Comparison of ENCODE assay signal across 1 mouse cellular context in genomic region chr19:41425927-41426772, GRCm38 (mm10). TPM values are rescaled to one million over a fixed set of nuclear protein-coding genes. Genes with fewer than 3 reads are reported as not detected.
"Had no signal": no experiment of that assay in that cellular context is flagged by ENCODE, and none has a peak within 500 bp of the region (broad histone marks: within the 10 kb centered on the region; RNA-seq: fewer than 3 reads in every experiment).

No protein-coding gene starts in this region.

RNA-seq across cellular contexts. Expression of gene Pik3ap1, which starts 41.2 kb away (rescaled TPM):
- polyA plus RNA-seq: myocyte had no signal
